In genomic region chr17:90798689-90799088, GRCm38 (mm10) we compare ENCODE assay signal across 24 mouse cellular contexts.
DNase-seq lines count a peak whose midpoint lies in the region; ATAC-seq and TF ChIP-seq lines count a peak whose summit lies in the region.
"Had no signal": no experiment of that assay in that cellular context is flagged by ENCODE, and none has a peak within 500 bp of the region (broad histone marks: within the 10 kb centered on the region; RNA-seq: fewer than 3 reads in every experiment).

No protein-coding gene starts in this region.

- no peak overlapping the region for H3K4me3 ChIP-seq in hindbrain, embryonic 13.5 days
- H3K4me3 ChIP-seq in hindbrain, embryonic 16.5 days (ENCODE audit: low read length), result no peak overlapping the region
- H3K4me3 ChIP-seq in intestine, postnatal 0 days (ENCODE audit: low read depth, low read length), result no peak overlapping the region
- H3K4me3 ChIP-seq: forebrain, embryonic 13.5 days; hindbrain, embryonic 10.5 days; limb, embryonic 13.5 days; lung, embryonic 15.5 days; midbrain, embryonic 10.5 days; midbrain, embryonic 15.5 days had no signal

- no peaks in the 10 kb centered on the region for H3K27me3 ChIP-seq in hindbrain, embryonic 13.5 days
- H3K27me3 ChIP-seq in hindbrain, embryonic 16.5 days (replicated peaks; ENCODE audit: control insufficient read depth, insufficient read depth, low read length), result no peaks in the 10 kb centered on the region
- H3K27me3 ChIP-seq in intestine, postnatal 0 days (replicated peaks; ENCODE audit: control insufficient read depth, insufficient read depth, low read length), result no peaks in the 10 kb centered on the region
- H3K27me3 ChIP-seq: CH12.LX; forebrain, embryonic 13.5 days; limb, embryonic 13.5 days; lung, embryonic 15.5 days; midbrain, embryonic 15.5 days; Patski had no signal

- 0 out of 2 replicates have a peak overlapping the region, but pooled peaks have one; percentile 26 for H3K27ac ChIP-seq in hindbrain, embryonic 13.5 days
- no peak overlapping the region for H3K27ac ChIP-seq in hindbrain, embryonic 16.5 days (ENCODE audit: low read depth, low read length)
- peak overlapping the region; percentile 57; the same call in 1 of the 2 replicates for H3K27ac ChIP-seq in intestine, postnatal 0 days (ENCODE audit: low read depth, low read length)
- H3K27ac ChIP-seq: forebrain, embryonic 13.5 days; hindbrain, embryonic 10.5 days; hindbrain, postnatal 0 days; limb, embryonic 13.5 days; lung, embryonic 15.5 days; midbrain, embryonic 10.5 days; midbrain, embryonic 15.5 days had no signal

- WGBS in hindbrain, embryonic 13.5 days, result 88% methylated on average over 2 of the region's 2 CpGs
- 83% methylated on average over 2 of the region's 2 CpGs for WGBS in hindbrain, embryonic 16.5 days
- WGBS in intestine, postnatal 0 days, result 47% methylated on average over 2 of the region's 2 CpGs

- no peak for ATAC-seq in hindbrain, embryonic 13.5 days (ENCODE audit: low FRiP score)
- ATAC-seq in hindbrain, embryonic 16.5 days, result no peak
- ATAC-seq in intestine, postnatal 0 days, result peak; percentile 97
- ATAC-seq: forebrain, embryonic 13.5 days; hindbrain, postnatal 0 days; midbrain, embryonic 15.5 days; Patski had no signal

- no peak overlapping the region for H3K9ac ChIP-seq in hindbrain, embryonic 13.5 days
- no peak overlapping the region for H3K9ac ChIP-seq in hindbrain, embryonic 16.5 days (ENCODE audit: low read depth, low read length)
- no peak overlapping the region for H3K9ac ChIP-seq in intestine, postnatal 0 days (ENCODE audit: low read depth, low read length)
- H3K9ac ChIP-seq: forebrain, embryonic 13.5 days; limb, embryonic 13.5 days; lung, embryonic 15.5 days; midbrain, embryonic 15.5 days had no signal

- H3K36me3 ChIP-seq in hindbrain, embryonic 13.5 days, result no peaks in the 10 kb centered on the region
- H3K36me3 ChIP-seq in hindbrain, embryonic 16.5 days (ENCODE audit: control insufficient read depth, insufficient read depth, low read length), result no peaks in the 10 kb centered on the region
- H3K36me3 ChIP-seq in intestine, postnatal 0 days (ENCODE audit: control insufficient read depth, insufficient read depth), result no peaks in the 10 kb centered on the region
- H3K36me3 ChIP-seq: hindbrain, embryonic 10.5 days; limb, embryonic 13.5 days; lung, embryonic 15.5 days; midbrain, embryonic 10.5 days; midbrain, embryonic 15.5 days had no signal

- no peak overlapping the region for H3K4me2 ChIP-seq in hindbrain, embryonic 13.5 days
- H3K4me2 ChIP-seq in hindbrain, embryonic 16.5 days (ENCODE audit: low read length), result no peak overlapping the region
- no peak overlapping the region for H3K4me2 ChIP-seq in intestine, postnatal 0 days (replicated peaks; ENCODE audit: low read depth)
- H3K4me2 ChIP-seq: forebrain, embryonic 13.5 days; limb, embryonic 13.5 days; liver, embryonic 11.5 days; lung, embryonic 15.5 days; midbrain, embryonic 15.5 days had no signal

- H3K4me1 ChIP-seq in hindbrain, embryonic 13.5 days (replicated peaks), result peaks cover 9% of the 10 kb centered on the region
- no peaks in the 10 kb centered on the region for H3K4me1 ChIP-seq in hindbrain, embryonic 16.5 days (ENCODE audit: control insufficient read depth, insufficient read depth, low read depth, low read length)
- H3K4me1 ChIP-seq in intestine, postnatal 0 days (replicated peaks; ENCODE audit: control insufficient read depth, insufficient read depth, low read length), result 0 out of 2 replicates have a peak, but pooled peaks cover 4% of the 10 kb centered on the region
- H3K4me1 ChIP-seq: forebrain, embryonic 13.5 days; hindbrain, embryonic 10.5 days; lung, embryonic 15.5 days; midbrain, embryonic 10.5 days had no signal

- H3K9me3 ChIP-seq in hindbrain, embryonic 13.5 days, result no peaks in the 10 kb centered on the region
- no peaks in the 10 kb centered on the region for H3K9me3 ChIP-seq in hindbrain, embryonic 16.5 days (ENCODE audit: control insufficient read depth, low read length)
- no peaks in the 10 kb centered on the region for H3K9me3 ChIP-seq in intestine, postnatal 0 days (ENCODE audit: control insufficient read depth)
- H3K9me3 ChIP-seq: forebrain, embryonic 13.5 days; hindbrain, embryonic 10.5 days; limb, embryonic 13.5 days; lung, embryonic 15.5 days; midbrain, embryonic 10.5 days; midbrain, embryonic 15.5 days had no signal

- no peak for TF ChIP-seq CTCF in intestine, postnatal 0 days (IDR thresholded peaks at IDR 0.05; ENCODE audit: low read depth)

- DNase-seq in testis, postnatal 14 days (ENCODE audit: low spot score), result peak; percentile 6
- no peak for DNase-seq in testis, postnatal 10 days (ENCODE audit: low spot score)
- DNase-seq in right cerebral cortex, postnatal 36 days (ENCODE audit: low spot score in 2 of 2), result no peak
- DNase-seq: cerebellum, adult 2 months; cerebellum, postnatal 25 days; gastrocnemius, postnatal 14 days; heart, postnatal 14 days; kidney, adult 11 months; kidney, postnatal 14 days; right cerebral cortex, adult 18-20 months; right cerebral cortex, postnatal 4 days had no signal
